Mouse (Mus musculus) gastrocnemius, adult 2 months (tissue): ENCODE measurements at regions not wholly inside any gene's neighbourhood (a gene's known extent, or its start where the extent isn't known, plus 50 kb on each side); places are given as distances from the start of the nearest gene placed in this dataset.

ENCODE experiments used
- DNase-seq: peaks from one replicate; pipeline ENCODE4 v3.0.0; 2022
- H3K27ac ChIP-seq: fragments of 200-600 bp; 2 replicates; pipeline ENCODE4 v1.8.1; 2022; ENCODE audit warnings: mild to moderate bottlenecking
- H3K4me3 ChIP-seq: fragments of 200-600 bp; 2 replicates; pipeline ENCODE4 v1.8.1; 2022; ENCODE audit warnings: mild to moderate bottlenecking, moderate library complexity
- CTCF ChIP-seq: fragments of 200-600 bp; IDR thresholded peaks from 2 replicates; pipeline ENCODE4 v1.8.1; 2022; ENCODE audit warnings: antibody characterized with exemption, mild to moderate bottlenecking, moderate library complexity
- intact Hi-C: fragments of 180-260 bp; cut with DNase I; formaldehyde crosslinking; loops from one replicate; pipeline ENCODE4 v1.15.1; 2025

GRCm38 (mm10) chr19:6684921-6685320 lies 142.1 kb upstream of the Slc22a12 start:
- no peak overlapping the region for H3K4me3 ChIP-seq
- TF ChIP-seq CTCF, result no peak
- DNase-seq, result no peak
- no peak overlapping the region for H3K27ac ChIP-seq
- intact Hi-C loops, result no loop called here

GRCm38 (mm10) chr19:6679392-6680307 lies 136.8 kb upstream of the Slc22a12 start:
- TF ChIP-seq CTCF, result no peak
- no peak overlapping the region for H3K27ac ChIP-seq
- no peak for DNase-seq
- intact Hi-C loops, result no loop called here
- no peak overlapping the region for H3K4me3 ChIP-seq

GRCm38 (mm10) chr19:6677511-6677910 lies 134.7 kb upstream of the Slc22a12 start:
- TF ChIP-seq CTCF, result no peak
- H3K4me3 ChIP-seq, result no peak overlapping the region
- intact Hi-C loops, result no loop called here
- no peak overlapping the region for H3K27ac ChIP-seq
- no peak for DNase-seq

- TF ChIP-seq CTCF, result no peak
- H3K27ac ChIP-seq, result no peak overlapping the region
- no peak overlapping the region for H3K4me3 ChIP-seq
- intact Hi-C loops, result no loop called here
- DNase-seq, result no peak
Observed at GRCm38 (mm10) chr19:6675586-6675985, 132.8 kb upstream of the Slc22a12 start.

GRCm38 (mm10) chr19:6671696-6672095 lies 128.9 kb upstream of the Slc22a12 start:
- intact Hi-C loops, result no loop called here
- H3K4me3 ChIP-seq, result no peak overlapping the region
- no peak overlapping the region for H3K27ac ChIP-seq
- no peak for TF ChIP-seq CTCF
- DNase-seq, result no peak

- TF ChIP-seq CTCF, result no peak
- H3K4me3 ChIP-seq, result no peak overlapping the region
- no peak overlapping the region for H3K27ac ChIP-seq
- intact Hi-C loops, result no loop called here
- no peak for DNase-seq
Observed at GRCm38 (mm10) chr19:6669881-6670280, 127.0 kb upstream of the Slc22a12 start.

GRCm38 (mm10) chr19:6668545-6668944 lies 125.7 kb upstream of the Slc22a12 start:
- TF ChIP-seq CTCF, result no peak
- Histone ChIP-seq H3K27ac (peak overlapping the region; percentile 2; the same call in 1 of the 2 replicates), H3K4me3 (no peak overlapping the region)
- intact Hi-C loops, result no loop called here
- no peak for DNase-seq

GRCm38 (mm10) chr19:6666187-6666722 lies 123.4 kb upstream of the Slc22a12 start:
- no peak for DNase-seq
- no peak for TF ChIP-seq CTCF
- intact Hi-C loops, result no loop called here
- Histone ChIP-seq H3K4me3 (no peak overlapping the region), H3K27ac (no peak overlapping the region)

GRCm38 (mm10) chr19:6665264-6666054 lies 122.6 kb upstream of the Slc22a12 start:
- no peak for DNase-seq
- Histone ChIP-seq H3K4me3 (no peak overlapping the region), H3K27ac (no peak overlapping the region)
- TF ChIP-seq CTCF, result no peak
- intact Hi-C loops, result no loop called here

- no peak overlapping the region for H3K4me3 ChIP-seq
- H3K27ac ChIP-seq, result no peak overlapping the region
- no peak for DNase-seq
- intact Hi-C loops, result no loop called here
- TF ChIP-seq CTCF, result no peak
Observed at GRCm38 (mm10) chr19:6664311-6664952, 121.6 kb upstream of the Slc22a12 start.

GRCm38 (mm10) chr19:6663391-6663790 lies 120.6 kb upstream of the Slc22a12 start:
- intact Hi-C loops, result loop anchor here (1.0 kb wide), 1 partner anchor 174 kb away; no protein-coding TSS in a partner anchor
- peak; percentile 86 for TF ChIP-seq CTCF
- peak; percentile 86 for DNase-seq

GRCm38 (mm10) chr19:6662346-6662939 lies 119.6 kb upstream of the Slc22a12 start:
- H3K27ac ChIP-seq, result no peak overlapping the region
- no peak for DNase-seq
- no peak for TF ChIP-seq CTCF
- intact Hi-C loops, result no loop called here
- no peak overlapping the region for H3K4me3 ChIP-seq

More at GRCm38 (mm10) chr19:6663391-6663790, 120.6 kb upstream of the Slc22a12 start:
- Histone ChIP-seq H3K27ac (no peak overlapping the region), H3K4me3 (no peak overlapping the region)
